Mouse (Mus musculus): Measurements from ENCODE around the gene Ikbke. TPM values are rescaled to one million over a fixed set of nuclear protein-coding genes. Genes with fewer than 3 reads are reported as not detected.
"Not testable (repeated sequence)": the region's sequence is repeated elsewhere in the genome, so short reads cannot be mapped to it uniquely, and the experiment has no call there.

Ikbke gene
- polyA plus RNA-seq, 1 experiment from 2014 or later, result 1.5 TPM

GRCm38 (mm10) chr1:131259632-131260308 lies 19.6 kb downstream of the Ikbke start:
- ATAC-seq (ENCODE audit: insufficient number of reproducible peaks, low FRiP score, low TSS enrichment, low read depth) (no peak), DNase-seq (ENCODE audit: low spot score) (no peak)
- WGBS, result 58% methylated on average over 10 of the region's 10 CpGs
- H3K9ac ChIP-seq (ENCODE audit: low read length), result no peak overlapping the region
- no peak overlapping the region for H3K27ac ChIP-seq (replicated peaks; ENCODE audit: low read depth, low read length)
- no peaks in the 10 kb centered on the region for H3K27me3 ChIP-seq (ENCODE audit: control insufficient read depth, insufficient read depth, low read length)
- no peaks in the 10 kb centered on the region for H3K36me3 ChIP-seq (ENCODE audit: control insufficient read depth, insufficient read depth, low read length)
- no peaks in the 10 kb centered on the region for H3K9me3 ChIP-seq (ENCODE audit: control insufficient read depth, low read length)
- no peak overlapping the region for H3K4me3 ChIP-seq (ENCODE audit: low read depth, low read length)
- no peak overlapping the region for H3K4me2 ChIP-seq (ENCODE audit: low read depth, severe bottlenecking)
- no peaks in the 10 kb centered on the region for H3K4me1 ChIP-seq (ENCODE audit: control insufficient read depth, insufficient read depth, low read length)

- no peak for ATAC-seq (ENCODE audit: insufficient number of reproducible peaks, low FRiP score, low TSS enrichment, low read depth)
Observed at GRCm38 (mm10) chr1:131257288-131257687, 22.1 kb downstream of the Ikbke start.

GRCm38 (mm10) chr1:131252516-131253250 lies 26.7 kb downstream of the Ikbke start:
- not testable (repeated sequence) for H3K4me1 ChIP-seq (ENCODE audit: control insufficient read depth, insufficient read depth, low read length); H3K4me3 ChIP-seq (ENCODE audit: low read depth, low read length); H3K4me2 ChIP-seq (ENCODE audit: low read depth, severe bottlenecking); ATAC-seq (ENCODE audit: insufficient number of reproducible peaks, low FRiP score, low TSS enrichment, low read depth); H3K27ac ChIP-seq (replicated peaks; ENCODE audit: low read depth, low read length); DNase-seq (ENCODE audit: low spot score); H3K27me3 ChIP-seq (ENCODE audit: control insufficient read depth, insufficient read depth, low read length); H3K9me3 ChIP-seq (ENCODE audit: control insufficient read depth, low read length); H3K36me3 ChIP-seq (ENCODE audit: control insufficient read depth, insufficient read depth, low read length); H3K9ac ChIP-seq (ENCODE audit: low read length)
- WGBS, result 78% methylated on average over 7 of the region's 7 CpGs

More at GRCm38 (mm10) chr1:131257288-131257687, 22.1 kb downstream of the Ikbke start:
- 88% methylated on average over 6 of the region's 6 CpGs for whole genome bisulfite sequencing
- Histone ChIP-seq H3K27ac (replicated peaks; ENCODE audit: low read depth, low read length) (no peak overlapping the region), H3K4me1 (ENCODE audit: control insufficient read depth, insufficient read depth, low read length) (no peaks in the 10 kb centered on the region), H3K9ac (ENCODE audit: low read length) (no peak overlapping the region), H3K4me2 (ENCODE audit: low read depth, severe bottlenecking) (no peak overlapping the region), H3K9me3 (ENCODE audit: control insufficient read depth, low read length) (no peaks in the 10 kb centered on the region), H3K36me3 (ENCODE audit: control insufficient read depth, insufficient read depth, low read length) (no peaks in the 10 kb centered on the region), H3K4me3 (ENCODE audit: low read depth, low read length) (no peak overlapping the region), H3K27me3 (ENCODE audit: control insufficient read depth, insufficient read depth, low read length) (no peaks in the 10 kb centered on the region)
- no peak for DNase-seq (ENCODE audit: low spot score)

GRCm38 (mm10) chr1:131246433-131247395 lies 32.7 kb downstream of the Ikbke start:
- WGBS, result 9% methylated on average over 7 of the region's 7 CpGs
- DNase-seq (ENCODE audit: low spot score) (peak; percentile 56), ATAC-seq (ENCODE audit: insufficient number of reproducible peaks, low FRiP score, low TSS enrichment, low read depth) (no peak)
- Histone ChIP-seq H3K27ac (replicated peaks; ENCODE audit: low read depth, low read length) (no peak overlapping the region), H3K27me3 (ENCODE audit: control insufficient read depth, insufficient read depth, low read length) (peaks cover 34% of the 10 kb centered on the region), H3K4me2 (ENCODE audit: low read depth, severe bottlenecking) (no peak overlapping the region), H3K9me3 (ENCODE audit: control insufficient read depth, low read length) (no peaks in the 10 kb centered on the region), H3K9ac (ENCODE audit: low read length) (no peak overlapping the region), H3K36me3 (ENCODE audit: control insufficient read depth, insufficient read depth, low read length) (no peaks in the 10 kb centered on the region), H3K4me3 (ENCODE audit: low read depth, low read length) (no peak overlapping the region), H3K4me1 (ENCODE audit: control insufficient read depth, insufficient read depth, low read length) (peaks cover 7% of the 10 kb centered on the region)

GRCm38 (mm10) chr1:131245926-131246325 lies 33.5 kb downstream of the Ikbke start:
- peaks cover 33% of the 10 kb centered on the region for H3K27me3 ChIP-seq (ENCODE audit: control insufficient read depth, insufficient read depth, low read length)
- peak overlapping the region; percentile 94 for H3K4me2 ChIP-seq (ENCODE audit: low read depth, severe bottlenecking)
- H3K36me3 ChIP-seq (ENCODE audit: control insufficient read depth, insufficient read depth, low read length), result no peaks in the 10 kb centered on the region
- ATAC-seq (ENCODE audit: insufficient number of reproducible peaks, low FRiP score, low TSS enrichment, low read depth), result peak; percentile 35; the same call in 1 of the 2 replicates
- H3K4me3 ChIP-seq (ENCODE audit: low read depth, low read length), result peak overlapping the region; percentile 63; the same call in 1 of the 2 replicates
- no peak overlapping the region for H3K9ac ChIP-seq (ENCODE audit: low read length)
- H3K4me1 ChIP-seq (ENCODE audit: control insufficient read depth, insufficient read depth, low read length), result peaks cover 7% of the 10 kb centered on the region
- peak; percentile 62 for DNase-seq (ENCODE audit: low spot score)
- WGBS, result 3% methylated on average over 9 of the region's 9 CpGs
- H3K27ac ChIP-seq (replicated peaks; ENCODE audit: low read depth, low read length), result no peak overlapping the region
- H3K9me3 ChIP-seq (ENCODE audit: control insufficient read depth, low read length), result no peaks in the 10 kb centered on the region

- no peak within 1 kb of the TSS for H3K27ac ChIP-seq (replicated peaks; ENCODE audit: low read depth, low read length)
- H3K36me3 ChIP-seq (ENCODE audit: control insufficient read depth, insufficient read depth, low read length), result no peaks in the 10 kb centered on the region
- peak within 1 kb of the TSS; percentile 50 for H3K9ac ChIP-seq (ENCODE audit: low read length)
- no peaks in the 10 kb centered on the region for H3K9me3 ChIP-seq (ENCODE audit: control insufficient read depth, low read length)
- H3K4me1 ChIP-seq (ENCODE audit: control insufficient read depth, insufficient read depth, low read length), result peaks cover 7% of the 10 kb centered on the region
- ATAC-seq (ENCODE audit: insufficient number of reproducible peaks, low FRiP score, low TSS enrichment, low read depth), result peak; percentile 36
- H3K4me3 ChIP-seq (ENCODE audit: low read depth, low read length), result peak within 1 kb of the TSS; percentile 63
- DNase-seq (ENCODE audit: low spot score), result peak; percentile 64
- peaks cover 35% of the 10 kb centered on the region for H3K27me3 ChIP-seq (ENCODE audit: control insufficient read depth, insufficient read depth, low read length)
- under 1% methylated on average over 60 of the region's 60 CpGs for WGBS
- H3K4me2 ChIP-seq (ENCODE audit: low read depth, severe bottlenecking), result peak within 1 kb of the TSS; percentile 94
Observed at GRCm38 (mm10) chr1:131245089-131245856, 34.1 kb downstream of the Ikbke start, which contains the start of gene Rassf5. TSS of gene Rassf5 (minus strand) at chr1:131245258.

GRCm38 (mm10) chr1:131244536-131245088 lies 34.8 kb downstream of the Ikbke start:
- no peaks in the 10 kb centered on the region for H3K36me3 ChIP-seq (ENCODE audit: control insufficient read depth, insufficient read depth, low read length)
- peak overlapping the region; percentile 63 for H3K4me3 ChIP-seq (ENCODE audit: low read depth, low read length)
- H3K27ac ChIP-seq (replicated peaks; ENCODE audit: low read depth, low read length), result no peak overlapping the region
- DNase-seq (ENCODE audit: low spot score), result peak; percentile 48
- WGBS, result under 1% methylated on average over 54 of the region's 57 CpGs
- H3K9me3 ChIP-seq (ENCODE audit: control insufficient read depth, low read length), result no peaks in the 10 kb centered on the region
- H3K4me1 ChIP-seq (ENCODE audit: control insufficient read depth, insufficient read depth, low read length), result peaks cover 7% of the 10 kb centered on the region
- H3K27me3 ChIP-seq (ENCODE audit: control insufficient read depth, insufficient read depth, low read length), result peaks cover 35% of the 10 kb centered on the region
- H3K9ac ChIP-seq (ENCODE audit: low read length), result peak overlapping the region; percentile 50
- peak overlapping the region; percentile 94 for H3K4me2 ChIP-seq (ENCODE audit: low read depth, severe bottlenecking)
- ATAC-seq (ENCODE audit: insufficient number of reproducible peaks, low FRiP score, low TSS enrichment, low read depth), result peak; percentile 23; the same call in 1 of the 2 replicates
